Mouse (Mus musculus): ENCODE results near the gene Nap1l1.

- TF ChIP-seq CTCF (IDR thresholded peaks at IDR 0.05; ENCODE audit: insufficient read depth, low read depth, low read length) (no peak), POLR2A (IDR thresholded peaks at IDR 0.05; ENCODE audit: insufficient read depth, low read depth, low read length) (no peak)
These were observed 61.7 kb downstream of the Nap1l1 start for GRCm38 (mm10) chr10:111534691-111535090.

Data from olfactory bulb, adult 2 months (tissue).